Mouse (Mus musculus) olfactory bulb, adult 2 months (tissue): Measurements from ENCODE around the gene Myoz2.

ENCODE experiments used
- CTCF ChIP-seq: fragments of 200-500 bp; IDR thresholded peaks from 2 replicates; pipeline ENCODE4 v1.5.1; 2012; ENCODE audit warnings: low read depth, mild to moderate bottlenecking, low read length, moderate library complexity; ENCODE audit not compliant: insufficient read depth
- POLR2A ChIP-seq: fragments of 200-500 bp; IDR thresholded peaks from 2 replicates; pipeline ENCODE4 v1.6.1; 2012; ENCODE audit warnings: mild to moderate bottlenecking, low read depth, low read length, moderate library complexity; ENCODE audit not compliant: insufficient read depth

- TF ChIP-seq POLR2A, result no peak
- no peak for TF ChIP-seq CTCF
These were observed 37.7 kb upstream of the Myoz2 start for GRCm38 (mm10) chr3:123072472-123072871.
